Mouse (Mus musculus) thymus, postnatal 0 days (tissue): ENCODE measurements around the gene Tnrc6a. TPM values are rescaled to one million over a fixed set of nuclear protein-coding genes. Genes with fewer than 3 reads are reported as not detected.
"Not testable (repeated sequence)": the region's sequence is repeated elsewhere in the genome, so short reads cannot be mapped to it uniquely, and the experiment has no call there.

Experiments used
- DNase-seq: peaks from one replicate; pipeline ENCODE4 v3.0.0-alpha.2; 2015; ENCODE audit warnings: low spot score
- polyA plus RNA-seq: library from polyadenylated mRNA; unstranded; fragments of >200 nt; fragmentation: Nextera tagmentation; extraction: Ambion mirVana; gene quantifications from 2 replicates; pipeline ENCODE4 v1.2.1, GENCODE M21; 2015

Gene Tnrc6a
- 62.7 and 94.2 TPM in 2 replicates for polyA plus RNA-seq

GRCm38 (mm10) chr7:123123665-123124298, at the start of gene Tnrc6a:
Gene Tnrc6a, plus strand, starts transcription at chr7:123123885.
- peak; percentile 90 for DNase-seq

GRCm38 (mm10) chr7:123082236-123082635, 41.4 kb upstream of the Tnrc6a start:
- DNase-seq, result no peak

GRCm38 (mm10) chr7:123083441-123084123, 40.1 kb upstream of the Tnrc6a start:
- DNase-seq, result no peak

GRCm38 (mm10) chr7:123084180-123084691, 39.4 kb upstream of the Tnrc6a start:
- DNase-seq, result peak; percentile 7

GRCm38 (mm10) chr7:123084708-123085107, 39.0 kb upstream of the Tnrc6a start:
- peak; percentile 29 for DNase-seq

- no peak for DNase-seq
Measured at GRCm38 (mm10) chr7:123088920-123089319, 34.8 kb upstream of the Tnrc6a start.

GRCm38 (mm10) chr7:123096344-123097120, 27.2 kb upstream of the Tnrc6a start:
- DNase-seq, result no peak

- no peak for DNase-seq
Measured at GRCm38 (mm10) chr7:123097891-123098750, 25.6 kb upstream of the Tnrc6a start.

- no peak for DNase-seq
Measured at GRCm38 (mm10) chr7:123101295-123101694, 22.4 kb upstream of the Tnrc6a start.

GRCm38 (mm10) chr7:123105381-123105780, 18.3 kb upstream of the Tnrc6a start:
- DNase-seq, result not testable (repeated sequence)

GRCm38 (mm10) chr7:123105906-123106305, 17.8 kb upstream of the Tnrc6a start:
- DNase-seq, result no peak

GRCm38 (mm10) chr7:123106326-123106725, 17.4 kb upstream of the Tnrc6a start:
- DNase-seq, result no peak

GRCm38 (mm10) chr7:123108058-123109055, 15.3 kb upstream of the Tnrc6a start:
- no peak for DNase-seq

- no peak for DNase-seq
Measured at GRCm38 (mm10) chr7:123109361-123110000, 14.2 kb upstream of the Tnrc6a start.

GRCm38 (mm10) chr7:123110135-123110534, 13.6 kb upstream of the Tnrc6a start:
- no peak for DNase-seq

- DNase-seq, result no peak
Measured at GRCm38 (mm10) chr7:123113590-123113989, 10.1 kb upstream of the Tnrc6a start.

GRCm38 (mm10) chr7:123116799-123117198, 6.9 kb upstream of the Tnrc6a start:
- no peak for DNase-seq

GRCm38 (mm10) chr7:123117209-123117608, 6.5 kb upstream of the Tnrc6a start:
- no peak for DNase-seq

GRCm38 (mm10) chr7:123120516-123120915, 3.2 kb upstream of the Tnrc6a start:
- no peak for DNase-seq
